Mouse (Mus musculus) heart, postnatal 10 days (tissue): Measurements from ENCODE around the gene Fus. TPM values are rescaled to one million over a fixed set of nuclear protein-coding genes. Genes with fewer than 3 reads are reported as not detected.
A peak's percentile ranks its signal among the peaks of the same experiment; 100 is the strongest.

Source experiments
- DNase-seq, 2 experiments: peaks; one replicate each; pipeline ENCODE4 v3.0.0; 2021
- intact Hi-C: fragments of 180-260 bp; cut with DNase I; formaldehyde crosslinking; loops from one replicate; pipeline ENCODE4 v1.15.1; 2025
- total RNA-seq, 2 experiments: library from RNA; stranded (reverse); gene quantifications; 2 replicates each; pipeline ENCODE4 v1.2.3; 2021

Fus gene
- total RNA-seq: 100 to 1,000 TPM; 297 to 307 TPM

DNA sequence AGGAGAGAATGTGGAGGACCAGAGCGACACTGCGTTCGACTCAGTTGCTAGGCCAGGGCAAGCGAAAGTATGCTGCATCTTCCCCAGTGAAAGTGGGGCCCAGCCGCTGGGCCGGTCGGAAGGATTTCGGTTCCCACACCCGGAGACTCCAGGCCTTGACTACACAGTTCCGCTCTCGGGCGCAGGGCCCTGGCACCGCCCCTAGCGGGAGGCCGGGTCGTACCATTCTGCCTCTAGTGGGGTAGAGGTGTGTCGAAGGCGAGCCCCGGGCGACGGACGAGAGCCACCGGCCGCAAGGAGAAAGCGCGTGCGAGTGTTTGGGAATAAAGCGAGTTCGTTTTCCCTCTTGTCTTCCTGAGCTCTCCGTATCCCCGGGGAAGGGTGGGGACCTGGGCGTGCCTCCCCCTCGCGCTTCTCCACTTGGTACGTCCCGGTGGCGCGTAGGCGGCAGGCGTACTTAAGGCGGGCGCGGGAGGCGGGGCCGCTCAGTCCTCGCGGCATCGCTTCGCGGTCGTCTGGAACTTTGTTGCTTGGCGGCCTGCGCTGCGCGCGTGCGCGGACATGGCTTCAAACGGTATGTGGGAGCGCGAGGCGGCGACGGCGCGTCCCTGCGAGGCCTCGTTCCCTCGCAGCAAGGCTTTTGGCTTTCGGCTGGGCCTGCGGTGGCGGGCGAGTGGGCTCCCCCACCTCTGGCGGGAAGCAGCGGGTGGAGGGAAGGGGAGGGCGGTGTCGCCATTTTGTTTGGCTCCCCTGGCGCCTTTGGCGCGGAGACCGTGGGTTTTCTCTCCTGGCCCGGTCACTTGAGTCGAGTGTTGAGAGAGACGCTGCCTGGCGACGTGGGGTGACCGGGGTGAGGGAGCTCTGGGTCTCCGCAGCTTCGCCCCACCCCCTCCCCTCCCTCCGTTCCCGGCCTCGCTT, at the start of gene Fus:
TSS of gene Fus (plus strand) at position 454 of the 918 bp plus-strand sequence.
- intact Hi-C loops: no loop called here
- peak; percentile 96 to 98 for DNase-seq

DNA sequence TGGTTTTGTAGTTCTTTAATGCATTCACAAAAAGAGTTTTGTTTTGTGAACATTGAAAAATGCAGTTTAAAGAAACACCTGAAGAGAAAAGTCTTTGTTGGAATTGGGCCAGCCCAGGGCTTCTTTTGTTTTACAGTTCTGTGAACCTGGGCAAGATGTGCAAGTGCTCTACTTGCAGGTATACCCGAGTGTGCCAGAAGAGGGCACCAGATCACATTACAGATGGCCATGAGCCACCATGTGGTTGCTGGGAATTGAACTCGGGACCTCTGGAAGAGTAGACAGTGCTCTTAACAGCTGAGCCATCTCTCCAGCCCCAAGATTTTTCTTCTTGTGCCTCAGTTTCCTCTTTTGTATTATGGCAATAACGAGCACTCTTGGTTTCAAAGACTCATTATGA, 49.1 kb upstream of the Fus start:
- DNase-seq: peak in 1 of 2 experiments; percentile 55
- intact Hi-C loops: no loop called here

DNA sequence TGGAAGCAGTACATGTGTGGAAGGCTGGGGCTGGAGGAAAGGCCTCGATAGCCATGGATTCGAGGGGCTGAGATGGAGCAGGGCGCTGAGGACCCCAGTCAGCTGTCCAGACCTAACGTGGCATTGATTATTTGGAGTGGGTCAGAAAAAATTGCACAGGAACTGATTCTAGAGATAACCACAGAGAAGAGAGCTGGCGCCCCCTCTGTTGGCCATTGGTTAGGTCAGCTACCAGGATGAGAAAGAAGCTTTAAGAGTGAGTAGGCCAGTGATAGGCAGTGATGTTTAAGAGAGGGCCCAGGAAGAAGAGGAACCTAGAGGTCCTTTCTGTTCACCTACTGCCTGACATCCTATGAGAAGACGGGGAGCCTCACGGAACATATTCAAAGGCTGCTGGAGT, 48.0 kb upstream of the Fus start:
- DNase-seq: peak in 1 of 2 experiments; percentile 26
- intact Hi-C loops: no loop called here

DNA sequence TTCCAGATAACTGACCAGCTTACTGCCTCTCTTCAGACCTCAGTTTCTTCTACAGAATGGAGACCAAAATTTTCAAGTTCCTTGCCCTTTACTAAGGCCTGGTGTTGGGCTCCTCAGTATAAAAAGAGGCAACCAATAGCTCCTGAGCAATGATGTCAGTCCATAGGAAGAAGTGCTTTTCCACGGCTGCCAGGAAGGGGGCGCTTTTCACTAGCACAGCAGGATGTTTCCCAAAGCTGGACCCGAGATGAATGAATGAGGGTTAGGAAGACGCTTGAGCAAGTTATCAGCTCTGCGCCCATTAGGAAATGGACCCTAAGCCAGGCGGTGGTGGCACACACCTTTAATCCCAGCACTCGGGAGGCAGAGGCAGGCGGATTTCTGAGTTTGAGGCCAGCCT, 45.7 kb upstream of the Fus start:
- intact Hi-C loops: no loop called here

DNA sequence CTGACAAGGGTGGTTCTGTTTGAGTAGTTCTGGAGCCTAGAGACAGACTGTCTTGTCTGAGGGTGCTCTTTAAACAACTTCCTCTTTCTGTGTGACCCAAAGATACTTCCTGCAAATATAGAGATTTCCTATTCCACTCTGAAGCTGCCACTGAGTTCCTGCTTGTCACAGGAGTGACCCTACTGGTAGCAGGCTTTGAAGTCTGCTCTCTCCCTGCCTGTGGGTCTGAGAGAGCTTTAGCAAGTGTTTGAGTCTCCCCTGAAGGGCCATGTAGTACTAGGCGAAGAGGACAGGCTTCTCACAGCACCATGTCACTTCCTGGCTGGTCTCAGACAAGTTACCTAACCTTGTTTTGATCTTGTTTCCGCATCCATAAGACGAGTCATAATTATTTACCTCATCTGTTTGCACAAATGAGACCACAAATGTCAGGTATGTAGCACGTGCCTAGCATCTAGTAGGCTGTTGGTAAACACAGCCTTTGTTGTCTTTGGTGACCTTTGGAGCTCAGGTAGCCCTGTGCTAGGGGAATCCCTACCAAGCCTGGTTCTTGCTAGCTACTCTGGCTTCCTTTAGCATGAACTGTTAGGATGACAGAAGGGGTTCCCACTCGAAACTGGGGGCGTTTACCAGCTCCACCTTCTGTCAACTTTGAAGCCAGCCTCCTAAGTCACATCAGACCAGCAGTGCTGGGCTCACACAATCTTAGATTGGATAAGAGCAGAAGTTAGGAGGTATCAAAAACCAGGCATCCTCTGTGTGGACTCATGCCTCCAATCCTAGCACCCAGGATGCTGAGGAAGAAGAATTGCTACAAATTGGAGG, 44.6 kb upstream of the Fus start:
- intact Hi-C loops: no loop called here
- DNase-seq: no peak

More for the DNA sequence above, 45.7 kb upstream of the Fus start:
- DNase-seq: peak in 1 of 2 experiments; percentile 34

DNA sequence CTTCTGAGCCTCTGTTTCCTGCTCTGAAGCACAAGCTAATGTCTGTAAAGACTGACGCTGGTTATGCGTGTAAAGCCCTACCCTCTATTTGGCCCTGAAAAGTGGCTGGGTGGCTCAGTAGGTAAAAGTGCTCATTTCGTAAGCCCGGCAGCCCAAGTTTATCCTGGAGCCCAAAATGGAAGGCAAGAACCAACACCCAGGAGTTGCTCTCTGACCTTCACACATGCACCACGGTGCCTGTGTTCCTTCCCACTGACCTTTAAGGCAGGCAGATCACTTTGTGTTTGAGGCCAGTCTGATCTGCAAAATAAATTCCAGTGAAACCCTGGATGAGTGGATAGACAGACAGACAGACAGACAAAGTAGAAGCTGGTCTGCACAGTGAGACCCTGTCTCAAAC, 43.5 kb upstream of the Fus start:
- intact Hi-C loops: no loop called here
- no peak for DNase-seq

DNA sequence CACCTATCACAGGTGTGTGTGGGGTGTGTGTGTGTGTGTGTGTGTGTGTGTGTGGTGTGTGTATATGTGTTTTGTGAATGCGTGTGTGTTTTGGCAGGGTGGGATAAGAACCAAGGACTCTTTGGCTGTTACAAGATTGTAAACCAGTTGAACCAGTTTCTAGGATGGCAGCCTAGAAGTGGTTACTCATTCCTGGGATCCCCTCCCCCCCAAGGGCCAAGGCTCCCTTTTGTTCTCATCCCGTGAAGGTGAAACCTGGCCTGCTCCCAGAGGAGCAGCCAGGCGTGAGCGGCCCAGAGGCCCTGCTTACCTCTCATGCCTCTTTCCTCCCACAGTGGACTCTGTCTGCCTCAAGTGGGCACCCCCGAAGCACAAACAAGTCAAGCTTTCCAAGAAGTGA, 42.0 kb upstream of the Fus start:
- intact Hi-C loops: no loop called here
- DNase-seq: no peak

DNA sequence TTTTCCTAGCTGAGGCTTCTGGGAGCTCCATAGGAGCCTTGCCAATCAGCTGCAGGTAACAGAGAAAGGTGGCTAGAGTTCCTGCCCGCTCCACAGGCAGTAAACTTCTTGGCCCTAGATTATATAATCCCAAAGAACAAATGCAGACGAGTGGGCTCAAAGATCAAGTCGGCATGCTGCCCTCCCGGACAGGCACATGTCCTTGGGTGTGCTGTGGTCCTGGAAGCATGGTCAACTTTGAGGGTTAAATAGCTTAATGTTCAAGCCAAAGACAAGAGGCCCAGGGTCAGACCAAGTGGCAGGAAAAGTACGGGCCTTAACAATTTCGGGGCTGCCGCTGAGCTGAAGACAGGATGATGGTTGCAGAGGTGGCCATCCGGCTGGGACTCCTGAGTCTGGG, 41.2 kb upstream of the Fus start:
- intact Hi-C loops: no loop called here
- DNase-seq: no peak

DNA sequence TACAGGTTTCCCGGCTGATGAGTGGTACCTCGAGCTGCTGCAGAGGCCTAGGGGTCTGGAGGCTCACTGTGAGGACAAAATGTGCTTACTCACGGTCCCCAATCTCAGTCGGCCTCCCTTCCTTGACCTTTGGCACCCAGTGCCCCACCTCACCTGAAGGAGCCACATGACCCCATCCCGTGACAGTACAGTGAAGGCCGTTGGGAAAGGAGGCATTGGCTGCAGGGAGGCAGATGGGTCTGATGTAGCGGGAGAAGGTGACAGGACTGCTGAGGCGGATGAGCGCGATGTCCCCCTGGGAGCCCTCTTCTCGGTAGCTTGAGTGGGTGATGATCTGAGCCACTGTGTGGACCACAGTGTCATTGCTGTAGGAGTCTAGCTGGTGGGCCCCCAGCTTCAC, 40.4 kb upstream of the Fus start:
- DNase-seq: no peak
- intact Hi-C loops: no loop called here

DNA sequence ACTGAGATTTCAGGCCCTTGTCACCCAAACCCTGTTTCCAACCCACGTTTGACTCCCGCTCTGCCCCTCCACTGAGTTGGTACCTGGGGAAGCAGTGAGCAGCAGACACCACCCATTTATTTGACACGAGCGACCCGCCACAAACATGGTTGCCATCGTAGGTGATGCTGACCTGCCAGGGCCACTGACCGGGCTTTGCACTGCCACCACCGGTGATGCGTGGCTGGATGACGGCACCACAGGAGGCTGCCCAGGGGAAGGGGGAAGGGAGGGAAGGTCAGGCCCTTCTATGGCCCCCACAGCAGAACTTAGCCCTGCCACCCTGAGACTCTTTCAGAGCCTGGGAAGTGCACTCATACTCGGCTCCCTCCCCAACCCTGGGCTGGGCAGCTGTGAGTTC, 39.5 kb upstream of the Fus start:
- intact Hi-C loops: no loop called here
- no peak for DNase-seq

DNA sequence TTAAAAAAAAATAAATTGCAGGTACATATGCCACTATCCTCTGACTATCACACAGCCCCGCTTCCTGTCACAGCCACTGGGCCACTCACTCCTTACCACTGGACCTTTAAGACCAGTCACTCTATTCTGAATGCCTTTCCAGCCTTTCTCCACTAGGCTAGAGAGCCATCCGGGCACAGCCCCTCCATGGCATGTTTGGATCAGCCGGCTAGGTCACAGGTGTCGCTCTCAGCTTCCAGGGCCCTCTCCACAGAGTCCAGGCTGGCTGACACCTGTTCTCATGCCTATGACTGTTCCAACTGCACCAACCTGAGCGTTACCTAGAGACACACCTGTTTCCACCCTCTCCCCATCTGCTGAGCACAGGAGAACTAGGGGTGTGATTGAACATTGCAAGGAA, 38.7 kb upstream of the Fus start:
- intact Hi-C loops: no loop called here

DNA sequence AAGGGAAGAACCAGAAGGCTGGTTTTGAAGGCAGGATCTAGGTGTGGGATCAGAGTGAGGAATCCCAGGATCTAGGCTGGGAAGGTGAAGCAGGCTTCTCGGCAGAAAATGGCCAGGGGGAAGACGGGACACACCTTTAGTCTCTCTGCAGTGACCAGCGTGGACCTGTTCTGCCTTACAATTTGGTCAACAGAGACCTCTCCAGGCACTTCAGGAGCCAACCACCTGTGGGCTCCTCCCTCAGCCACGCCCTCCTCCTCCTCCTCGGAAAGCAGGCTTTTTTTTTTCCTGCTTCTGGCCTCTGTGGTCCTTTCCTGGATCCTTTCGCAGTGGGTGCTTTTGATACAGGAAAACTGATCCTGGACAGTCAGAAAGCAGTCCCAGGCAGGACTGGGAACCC, 37.3 kb upstream of the Fus start, which contains the start of gene Prss8:
TSS of gene Prss8 (minus strand) at position 182 of the 400 bp plus-strand sequence.
- DNase-seq: no peak
- intact Hi-C loops: no loop called here

More for the DNA sequence above, 38.7 kb upstream of the Fus start:
- no peak for DNase-seq

DNA sequence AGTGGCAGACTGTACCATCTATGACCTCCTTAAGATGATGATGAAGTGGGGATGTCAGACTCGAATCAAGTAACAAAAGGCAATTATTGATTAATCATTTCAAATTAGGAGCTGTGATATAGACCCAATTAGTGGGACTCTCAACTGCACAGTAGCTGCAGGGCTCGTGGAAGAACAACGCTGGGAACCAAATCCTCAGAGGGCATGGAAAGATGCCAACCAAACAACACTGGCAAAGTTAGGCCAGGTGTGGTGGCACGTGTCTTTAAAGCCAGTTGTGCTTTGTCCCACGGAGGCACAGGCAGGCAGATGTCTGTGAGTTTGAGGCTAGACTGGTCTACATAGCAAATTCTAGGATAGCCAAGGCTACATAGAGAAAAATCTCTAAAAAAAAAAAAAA, 36.6 kb upstream of the Fus start:
- intact Hi-C loops: no loop called here
- no peak for DNase-seq

DNA sequence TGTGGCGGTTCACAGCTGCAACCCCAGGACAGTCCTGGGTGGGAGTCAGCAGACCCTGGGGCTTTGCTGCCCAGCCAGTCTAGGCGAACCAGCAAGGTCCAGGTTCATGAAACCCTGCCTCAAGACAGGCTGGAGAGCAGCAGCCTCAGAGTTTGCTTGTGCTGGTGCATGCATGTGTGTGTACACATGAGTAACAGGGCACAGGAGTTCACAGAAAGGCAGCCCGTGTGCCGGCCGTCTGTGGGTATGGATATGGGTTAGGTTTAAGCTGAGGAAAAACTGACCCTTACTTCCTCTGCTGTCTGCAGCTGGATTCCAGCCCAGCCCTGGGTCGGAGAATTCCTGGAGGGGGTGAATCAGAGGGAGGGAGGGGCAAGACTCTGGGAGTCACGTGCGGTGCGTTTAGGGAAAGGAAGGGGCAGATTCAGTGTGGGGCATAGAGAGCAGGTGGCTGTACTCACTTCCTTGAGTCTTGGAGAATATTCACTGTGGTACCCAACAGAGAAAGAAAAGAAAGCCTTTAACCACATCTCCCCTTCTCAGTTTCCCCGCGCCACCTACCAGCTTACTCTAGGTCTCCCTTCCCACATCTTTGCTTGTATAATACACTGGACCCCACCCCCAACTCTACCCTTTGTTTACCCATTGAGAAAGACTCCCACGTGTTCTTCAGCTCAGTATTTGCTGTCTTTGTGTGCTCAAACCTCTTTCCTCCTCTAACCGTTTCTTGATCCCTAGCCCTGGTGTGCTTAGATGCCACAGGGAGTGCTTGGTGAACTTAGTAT, 35.7 kb upstream of the Fus start:
- intact Hi-C loops: no loop called here
- peak; percentile 32 to 41 for DNase-seq

DNA sequence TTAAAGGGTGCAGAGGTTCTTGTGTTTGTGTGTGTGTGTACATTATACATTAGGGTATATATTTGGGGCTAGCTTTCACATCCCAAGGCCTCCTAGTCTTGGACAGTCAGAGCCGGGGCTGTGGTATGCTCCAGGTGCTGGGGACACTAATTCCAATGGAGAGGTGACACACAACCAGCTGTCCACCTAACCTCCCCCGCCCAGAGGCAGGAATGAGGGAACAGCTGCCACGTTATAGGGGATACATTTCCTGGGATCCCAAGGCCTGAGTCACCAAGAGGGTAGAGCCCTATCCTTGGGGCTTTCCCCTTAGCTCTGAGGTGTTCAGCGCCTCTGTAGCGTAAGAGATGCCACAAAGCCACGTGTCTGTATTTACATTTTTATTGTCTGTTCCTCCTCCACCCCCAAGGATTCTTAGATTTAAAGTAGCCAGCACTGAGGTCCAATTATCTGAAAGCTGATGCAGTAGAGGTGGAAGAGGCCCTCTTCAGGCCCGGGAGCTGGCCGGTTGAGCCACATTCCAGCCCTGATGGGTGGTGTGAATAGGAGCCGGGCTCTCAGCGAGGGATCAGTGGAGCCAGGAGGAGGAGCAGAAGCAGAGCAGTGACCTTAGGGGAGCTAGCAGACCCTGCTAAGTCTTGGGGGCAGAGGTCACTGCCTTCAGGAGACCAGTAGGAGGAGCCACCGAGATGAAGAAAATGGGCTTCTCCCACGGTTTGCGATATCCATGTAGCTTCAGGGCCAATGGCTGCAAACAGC, 34.8 kb upstream of the Fus start:
- no peak for DNase-seq
- intact Hi-C loops: no loop called here

DNA sequence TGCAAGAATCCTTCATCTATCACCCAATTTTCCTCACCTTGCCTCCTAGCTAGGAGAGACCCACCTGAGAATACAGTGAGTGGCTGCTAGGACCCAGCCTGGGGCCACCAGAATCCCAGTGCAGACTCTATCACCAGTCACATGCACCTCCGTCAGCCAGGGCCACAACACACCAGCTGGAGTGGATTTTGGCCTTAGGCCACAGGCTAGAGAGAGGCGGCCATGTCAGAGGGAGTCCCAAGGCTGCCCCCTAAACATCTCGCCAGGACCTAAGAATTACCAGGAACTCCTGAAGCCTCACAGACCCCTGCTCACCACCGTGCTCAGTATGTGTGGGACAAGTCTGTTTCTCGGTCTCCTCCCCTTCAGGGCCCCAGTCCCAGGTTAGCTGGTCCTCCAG, 33.2 kb upstream of the Fus start:
- intact Hi-C loops: no loop called here
- DNase-seq: no peak

DNA sequence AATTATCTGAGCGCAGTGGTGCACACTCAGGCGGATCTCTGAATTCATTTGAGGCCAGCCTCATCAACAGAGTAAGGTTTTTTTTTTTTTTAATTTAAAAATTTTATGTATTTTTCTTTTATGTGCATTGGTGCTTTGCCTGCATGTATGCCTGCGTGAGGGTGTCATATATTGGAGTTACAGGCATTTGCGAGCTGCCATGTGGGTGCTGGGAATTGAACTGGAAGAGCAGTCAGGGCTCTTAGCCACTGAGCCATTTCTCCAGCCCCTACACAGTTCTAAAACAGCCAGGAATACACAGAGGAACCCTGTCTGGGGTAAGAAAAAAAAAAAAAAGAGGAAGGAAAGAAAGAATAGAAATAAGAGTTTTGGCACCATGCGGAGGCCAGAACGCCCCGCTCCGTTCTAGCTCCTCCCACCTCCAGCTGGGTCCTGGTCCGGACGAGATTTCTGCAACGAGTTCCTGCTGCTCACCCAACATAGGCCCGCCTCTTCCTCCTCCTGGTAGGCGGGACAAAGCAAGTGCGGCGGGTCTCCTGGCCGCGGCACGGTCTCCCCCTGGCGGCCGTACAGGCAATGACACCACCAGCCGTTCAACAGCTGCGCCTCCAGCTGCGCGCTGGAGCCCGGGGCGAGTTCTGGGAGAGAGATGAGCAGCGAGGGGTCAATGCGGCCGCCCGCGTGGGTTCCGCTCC, 32.1 kb upstream of the Fus start:
- DNase-seq: peak; percentile 98
- intact Hi-C loops: loop anchor here (1.0 to 5.0 kb wide), 2 partner anchors 135 to 163 kb away; partner anchors contain the start of gene Hsd3b7

DNA sequence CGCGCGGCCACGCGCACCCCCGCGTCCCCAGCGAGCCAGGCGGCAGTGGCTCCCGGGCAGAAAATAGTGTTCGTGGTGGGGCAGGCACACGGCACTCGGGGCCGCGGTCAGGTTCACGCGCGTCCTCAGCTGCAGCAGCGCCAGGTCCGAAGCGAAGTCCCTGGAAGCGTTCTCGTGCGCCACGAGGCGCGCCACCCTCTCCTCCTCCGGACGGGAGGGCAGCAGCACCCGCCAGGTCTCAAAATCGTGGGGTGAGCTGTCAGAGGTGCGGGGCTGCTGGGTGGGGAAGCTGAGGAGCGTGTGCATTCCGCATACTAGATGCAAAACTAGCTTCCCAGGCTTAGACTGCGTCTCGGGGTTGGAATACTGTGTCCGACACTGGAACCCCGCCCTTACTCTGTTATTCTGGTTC, 31.5 kb upstream of the Fus start:
- intact Hi-C loops: loop anchor here (1.0 to 5.0 kb wide), 2 partner anchors 135 to 163 kb away; partner anchors contain the start of gene Hsd3b7
- DNase-seq: no peak

DNA sequence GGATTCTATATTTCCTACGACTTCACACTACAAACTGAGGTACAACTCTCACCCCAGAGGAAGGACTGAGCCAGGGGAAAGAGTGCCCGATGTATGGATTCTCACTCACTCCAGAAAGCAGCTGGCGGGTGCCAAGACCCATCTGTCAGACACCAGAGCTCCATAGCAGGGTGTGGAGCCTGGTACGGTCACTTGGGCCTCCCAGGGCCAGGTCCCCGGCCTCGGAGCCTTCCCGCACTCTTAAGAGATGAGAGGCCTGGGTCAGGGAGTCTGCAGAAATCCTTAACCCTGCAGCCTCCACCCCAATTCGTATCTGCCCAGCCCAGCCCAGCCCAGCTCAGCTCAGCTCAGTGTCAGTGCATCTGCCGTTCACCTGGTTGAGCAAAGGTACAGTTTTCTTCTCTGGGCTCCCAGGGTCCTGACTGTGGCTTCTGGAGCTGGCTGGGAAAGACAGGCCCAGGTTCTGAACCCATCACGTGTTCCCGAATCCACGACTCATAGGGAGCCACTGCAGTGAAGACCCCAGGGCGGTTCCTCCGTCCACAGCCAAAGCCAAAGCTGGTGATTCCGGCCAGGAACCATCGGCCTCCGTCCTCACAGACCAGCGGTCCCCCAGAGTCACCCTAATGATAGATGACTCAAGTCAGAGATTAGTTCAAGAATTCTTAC, 30.9 kb upstream of the Fus start:
- DNase-seq: no peak
- intact Hi-C loops: loop anchor here (5.0 kb wide), 1 partner anchor 164 kb away; no protein-coding TSS in a partner anchor
